Mouse (Mus musculus) spleen, adult 2 months (tissue): ENCODE results near the gene Fermt3. TPM values are rescaled to one million over a fixed set of nuclear protein-coding genes. Genes with fewer than 3 reads are reported as not detected.
"Not testable (repeated sequence)": the region's sequence is repeated elsewhere in the genome, so short reads cannot be mapped to it uniquely, and the experiment has no call there.

Experiments used
- DNase-seq, 2 experiments: peaks; one replicate each; pipeline versions ENCODE4 v3.0.0 to v3.0.0-alpha.2; 2012 to 2021; ENCODE audit warnings: low spot score in 2 of 2, low read depth in 1 of 2
- H3K27ac ChIP-seq: fragments of 200-500 bp; 2 replicates; pipeline ENCODE4 v1.5.1; 2012; ENCODE audit warnings: low read length, inconsistent platforms; ENCODE audit not compliant: insufficient read depth
- H3K27me3 ChIP-seq: fragments of 200-500 bp; 2 replicates; pipeline ENCODE4 v1.6.1; 2012; ENCODE audit warnings: mild to moderate bottlenecking, moderate library complexity, low read length, inconsistent platforms; ENCODE audit not compliant: control insufficient read depth, insufficient read depth
- H3K36me3 ChIP-seq: fragments of 200-500 bp; 2 replicates; pipeline ENCODE4 v1.6.1; 2012; ENCODE audit warnings: mild to moderate bottlenecking, low read length, inconsistent platforms; ENCODE audit not compliant: control insufficient read depth, insufficient read depth
- H3K4me1 ChIP-seq: fragments of 200-500 bp; 2 replicates; pipeline ENCODE4 v1.6.1; 2011; ENCODE audit warnings: inconsistent platforms; ENCODE audit not compliant: control insufficient read depth, insufficient read depth, insufficient read length
- H3K4me3 ChIP-seq: fragments of 200-500 bp; 2 replicates; pipeline ENCODE4 v1.5.1; 2011; ENCODE audit warnings: mild to moderate bottlenecking, inconsistent platforms; ENCODE audit not compliant: insufficient read depth, insufficient read length; ENCODE audit errors: extremely low read depth
- CTCF ChIP-seq: fragments of 200-500 bp; IDR thresholded peaks from 2 replicates; pipeline ENCODE4 v1.5.1; 2011; ENCODE audit warnings: mild to moderate bottlenecking, inconsistent platforms; ENCODE audit not compliant: insufficient read depth, insufficient read length, insufficient replicate concordance; ENCODE audit errors: extremely low read depth
- POLR2A ChIP-seq: fragments of 200-500 bp; IDR thresholded peaks from 2 replicates; pipeline ENCODE4 v1.6.1; 2011; ENCODE audit warnings: low read depth, low read length, inconsistent platforms
- WGBS: fragments of 180-500 bp; shearing (Covaris S2); methylation state at CpG from one replicate; pipeline ENCODE4 v1.1.7; 2018; 5-methylcytosine and 5-hydroxymethylcytosine counted together
- polyA plus RNA-seq: library from polyadenylated mRNA; depleted of rRNA; stranded (reverse); fragments of >200 nt; gene quantifications from 2 replicates; pipeline ENCODE4 v1.2.3, GENCODE M21; 2012

The Fermt3 gene
- polyA plus RNA-seq, 1 experiment: 194 TPM

DNA sequence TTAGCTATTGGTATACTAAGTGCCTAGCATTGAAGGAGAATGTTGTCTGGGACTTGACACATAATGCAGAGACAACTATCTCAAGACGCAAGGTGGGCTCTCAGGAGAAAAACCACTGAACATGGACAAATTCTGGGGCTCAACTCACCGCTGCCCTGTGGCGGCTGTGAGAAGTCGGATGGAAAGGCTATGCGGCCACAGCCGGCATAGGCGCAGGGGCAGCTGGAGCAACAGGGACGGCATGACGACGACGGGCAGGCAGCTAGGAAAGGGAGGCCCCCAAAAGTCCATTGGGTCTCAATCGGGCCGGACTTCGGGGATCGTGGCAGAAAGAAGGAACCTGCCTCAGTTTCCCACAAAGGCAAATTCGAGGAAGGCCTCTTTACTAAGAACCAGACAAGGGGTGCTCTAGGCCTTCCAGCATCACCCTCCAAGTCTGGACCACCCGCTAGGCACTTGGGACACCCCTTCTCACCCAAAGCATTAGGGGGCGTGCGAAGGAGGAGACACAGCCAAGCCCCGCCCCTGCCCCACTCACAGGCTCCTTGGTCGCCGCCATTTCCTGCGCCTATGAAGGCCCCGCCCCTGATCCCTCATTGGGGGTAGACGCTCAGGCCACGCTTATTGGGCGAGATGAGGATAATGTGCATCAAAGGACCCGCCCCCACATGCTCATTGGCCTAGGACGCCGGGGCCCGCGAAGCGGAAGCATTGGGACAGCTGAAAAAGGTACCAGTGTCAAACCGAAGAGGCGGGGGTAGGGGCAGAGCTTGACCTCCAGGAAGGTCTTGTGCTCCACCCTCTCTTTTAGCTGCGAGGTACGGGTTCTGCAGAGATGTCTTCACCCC, 27.0 kb downstream of the Fermt3 start, which contains the start of gene Dnajc4:
Dnajc4 (minus strand) TSS at position 562 of the 848 bp plus-strand sequence.
- WGBS: under 1% methylated on average over 37 of the region's 37 CpGs
- peak; percentile 95 to 97 for DNase-seq
- Histone ChIP-seq H3K27me3 (no peaks in the 10 kb centered on the region), H3K27ac (peak within 1 kb of the TSS; percentile 26; the same call in 1 of the 2 replicates), H3K4me1 (peaks cover 20% of the 10 kb centered on the region), H3K36me3 (no peaks in the 10 kb centered on the region), H3K4me3 (peak within 1 kb of the TSS; percentile 73)
- TF ChIP-seq CTCF (0 out of 2 replicates have a peak, but pooled peaks have one; percentile 7), POLR2A (peak; percentile 19)

DNA sequence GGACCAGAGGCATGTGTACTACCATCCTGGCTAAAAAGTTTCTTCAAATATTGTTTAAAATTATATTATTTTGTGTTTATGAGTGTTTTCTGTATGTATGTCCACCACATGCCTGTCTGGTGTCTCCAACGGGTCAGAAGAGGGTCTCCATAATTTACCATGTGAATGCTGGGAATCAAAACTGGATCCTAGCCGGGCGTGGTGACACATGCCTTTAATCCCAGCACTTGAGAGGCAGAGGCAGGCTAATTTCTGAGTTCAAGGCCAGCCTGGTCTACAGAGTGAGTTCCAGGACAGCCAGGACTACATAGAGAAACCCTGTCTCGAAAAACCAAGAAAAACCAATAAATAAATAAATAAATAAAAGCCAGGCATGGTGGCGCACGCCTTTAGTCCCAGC, 28.1 kb downstream of the Fermt3 start:
- H3K27me3 ChIP-seq, H3K4me3 ChIP-seq, H3K27ac ChIP-seq, H3K36me3 ChIP-seq, DNase-seq: not testable (repeated sequence)
- WGBS: 94% methylated on average over 6 of the region's 6 CpGs
- peaks cover 20% of the 10 kb centered on the region for H3K4me1 ChIP-seq

DNA sequence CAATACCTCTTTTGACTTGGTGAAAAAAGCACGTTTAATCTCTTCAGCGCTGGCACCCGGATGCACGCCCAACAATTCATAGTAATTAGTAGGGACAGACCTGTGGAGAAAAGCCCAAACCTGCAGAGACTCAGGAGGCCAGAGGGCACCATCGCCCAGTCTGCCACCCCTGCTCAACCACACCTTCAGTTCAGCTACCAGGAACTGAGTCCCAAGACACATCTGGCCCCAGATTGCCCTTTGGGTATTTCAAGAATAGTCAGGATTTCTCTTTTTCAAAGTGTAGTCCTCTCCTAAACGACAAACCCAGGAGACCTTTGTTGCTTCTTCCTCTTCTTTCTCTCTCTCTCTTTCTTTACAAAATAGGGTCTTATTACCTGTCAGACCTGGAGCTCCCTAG, 28.6 kb downstream of the Fermt3 start:
- Histone ChIP-seq H3K27me3 (no peaks in the 10 kb centered on the region), H3K4me1 (peaks cover 20% of the 10 kb centered on the region), H3K36me3 (no peaks in the 10 kb centered on the region), H3K4me3 (no peak overlapping the region), H3K27ac (no peak overlapping the region)
- no peak for DNase-seq
- 86% methylated on average over 6 of the region's 6 CpGs for WGBS
- TF ChIP-seq CTCF (no peak), POLR2A (no peak)

DNA sequence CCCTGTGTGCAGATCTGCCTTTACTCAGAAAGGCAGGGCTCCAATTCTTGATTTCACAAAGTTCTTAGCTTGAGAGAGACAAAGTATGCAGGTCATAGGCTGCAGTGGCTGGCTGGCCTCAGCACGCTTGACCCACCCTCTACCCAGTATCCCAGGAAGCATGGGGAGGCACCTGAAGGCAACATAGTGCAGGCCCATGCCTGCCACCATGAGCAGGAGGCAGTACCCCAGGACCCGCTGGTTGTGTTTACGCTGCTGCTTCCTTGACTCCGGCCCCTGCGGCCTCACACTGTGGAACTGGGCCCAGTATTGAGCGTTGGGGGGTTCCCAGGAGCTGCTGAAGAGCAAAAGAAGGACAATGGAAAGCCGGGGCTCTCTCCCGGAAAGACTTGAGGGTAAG, 30.0 kb downstream of the Fermt3 start:
- Histone ChIP-seq H3K4me1 (peaks cover 8% of the 10 kb centered on the region), H3K36me3 (no peaks in the 10 kb centered on the region), H3K27ac (no peak overlapping the region), H3K27me3 (no peaks in the 10 kb centered on the region), H3K4me3 (no peak overlapping the region)
- TF ChIP-seq POLR2A (no peak), CTCF (no peak)
- DNase-seq: no peak
- 96% methylated on average over 8 of the region's 8 CpGs for whole genome bisulfite sequencing

DNA sequence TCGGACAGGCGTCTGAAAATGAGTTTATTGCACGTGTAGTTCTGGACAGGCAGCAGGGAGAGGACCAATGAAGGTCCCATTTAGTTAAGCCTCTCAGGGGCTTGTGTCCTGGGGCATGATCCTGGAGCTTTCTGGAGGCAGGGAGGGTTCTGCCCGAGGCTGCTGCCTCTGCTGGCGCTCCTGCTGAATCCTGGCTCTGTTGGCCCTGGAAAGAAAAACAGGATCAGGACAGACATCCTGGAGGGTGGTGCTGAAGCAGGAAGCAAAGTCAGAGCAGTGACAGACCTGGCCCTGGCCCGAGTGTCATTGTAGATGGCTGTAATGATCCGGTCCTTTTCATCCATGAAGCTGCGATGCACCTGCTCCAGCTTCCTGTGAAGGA, 31.4 kb downstream of the Fermt3 start:
- H3K27ac ChIP-seq: no peak overlapping the region
- no peaks in the 10 kb centered on the region for H3K36me3 ChIP-seq
- no peak for DNase-seq
- H3K4me1 ChIP-seq: peaks cover 5% of the 10 kb centered on the region
- TF ChIP-seq CTCF: no peak
- no peak for TF ChIP-seq POLR2A
- WGBS: 14% methylated on average over 8 of the region's 8 CpGs
- peak overlapping the region; percentile 75 for H3K4me3 ChIP-seq
- H3K27me3 ChIP-seq: no peaks in the 10 kb centered on the region

DNA sequence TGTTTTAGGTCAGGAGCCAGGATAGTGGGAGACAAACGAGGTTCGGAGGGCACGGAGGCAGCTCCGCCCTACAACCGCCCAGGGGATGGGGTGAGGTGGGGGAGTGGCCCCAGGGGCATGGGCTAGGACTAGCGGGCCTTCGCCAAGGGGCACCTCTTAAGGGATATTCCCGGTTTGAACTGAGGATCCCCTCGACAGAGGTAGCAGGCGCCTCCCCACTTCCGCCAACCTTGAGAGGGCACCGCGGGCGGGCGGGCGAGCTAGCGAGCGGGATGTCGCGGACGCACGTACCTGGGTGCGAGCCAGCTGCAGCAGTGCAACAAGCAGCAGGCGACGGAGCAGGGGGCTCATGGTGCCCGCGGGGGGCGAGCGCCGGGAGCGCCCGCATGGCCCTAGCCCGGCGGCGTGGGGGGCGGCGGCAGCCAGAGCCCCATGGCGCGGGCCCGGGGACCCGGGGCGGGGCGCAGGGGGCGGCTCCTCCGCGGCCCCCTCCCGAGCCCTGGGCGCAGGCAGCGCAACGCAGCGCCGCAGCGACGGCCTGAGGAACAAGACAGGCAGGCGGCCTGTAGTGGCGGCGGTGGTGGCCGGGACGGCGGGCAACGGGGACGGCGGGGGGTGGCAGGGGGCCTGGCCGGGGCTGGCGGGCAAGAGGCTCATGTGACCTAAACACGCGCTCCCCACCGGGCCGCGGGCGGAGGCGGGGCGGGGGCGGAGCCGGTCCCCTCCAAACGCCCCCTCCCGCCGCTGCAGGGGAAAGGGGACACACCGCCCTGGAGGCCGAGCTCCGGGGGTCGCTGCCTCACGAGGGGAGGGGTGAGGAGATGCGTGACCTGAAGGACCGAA, 32.0 kb downstream of the Fermt3 start, which contains the start of gene Vegfb:
Vegfb (minus strand) TSS at position 591 of the 843 bp plus-strand sequence.
- WGBS: under 1% methylated on average over 77 of the region's 85 CpGs
- Histone ChIP-seq H3K4me3 (peak within 1 kb of the TSS; percentile 75), H3K27me3 (no peaks in the 10 kb centered on the region), H3K4me1 (peaks cover 4% of the 10 kb centered on the region), H3K27ac (no peak within 1 kb of the TSS), H3K36me3 (no peaks in the 10 kb centered on the region)
- DNase-seq: peak in 1 of 2 experiments; percentile 61
- TF ChIP-seq POLR2A (no peak), CTCF (no peak)
